Mouse (Mus musculus): ENCODE data around the gene Ppme1. TPM values are rescaled to one million over a fixed set of nuclear protein-coding genes. Genes with fewer than 3 reads are reported as not detected.
A peak's percentile ranks its signal among the peaks of the same experiment; 100 is the strongest.

Ppme1 gene
- polyA plus RNA-seq, 1 experiment from 2014 or later = 53.3 TPM

GRCm38 (mm10) chr7:100356324-100356723 lies 15.8 kb downstream of the Ppme1 start:
- Histone ChIP-seq H3K4me3 (ENCODE audit: low read depth, low read length) (no peak overlapping the region), H3K4me1 (ENCODE audit: control insufficient read depth, insufficient read depth, low read length) (no peaks in the 10 kb centered on the region), H3K9ac (ENCODE audit: low read depth, low read length) (no peak overlapping the region), H3K36me3 (ENCODE audit: control insufficient read depth, insufficient read depth, low read length) (peaks cover 12% of the 10 kb centered on the region; the same call in 1 of the 2 replicates), H3K27me3 (replicated peaks; ENCODE audit: control insufficient read depth, insufficient read depth, low read length) (no peaks in the 10 kb centered on the region), H3K9me3 (ENCODE audit: control insufficient read depth, low read length) (no peaks in the 10 kb centered on the region), H3K27ac (replicated peaks; ENCODE audit: low read depth, low read length) (no peak overlapping the region), H3K4me2 (ENCODE audit: low read depth, low read length) (no peak overlapping the region)
- WGBS = 74% methylated on average over 5 of the region's 5 CpGs
- ATAC-seq (ENCODE audit: low read depth) (no peak), DNase-seq (ENCODE audit: low spot score) (no peak)

GRCm38 (mm10) chr7:100354984-100355383 lies 17.1 kb downstream of the Ppme1 start:
- no peaks in the 10 kb centered on the region for H3K27me3 ChIP-seq (replicated peaks; ENCODE audit: control insufficient read depth, insufficient read depth, low read length)
- no peak for ATAC-seq (ENCODE audit: low read depth)
- peaks cover 12% of the 10 kb centered on the region; the same call in 1 of the 2 replicates for H3K36me3 ChIP-seq (ENCODE audit: control insufficient read depth, insufficient read depth, low read length)
- H3K4me3 ChIP-seq (ENCODE audit: low read depth, low read length) = no peak overlapping the region
- no peak for DNase-seq (ENCODE audit: low spot score)
- no peak overlapping the region for H3K27ac ChIP-seq (replicated peaks; ENCODE audit: low read depth, low read length)
- H3K9me3 ChIP-seq (ENCODE audit: control insufficient read depth, low read length) = no peaks in the 10 kb centered on the region
- no peak overlapping the region for H3K9ac ChIP-seq (ENCODE audit: low read depth, low read length)
- no peaks in the 10 kb centered on the region for H3K4me1 ChIP-seq (ENCODE audit: control insufficient read depth, insufficient read depth, low read length)
- WGBS = 89% methylated on average over 4 of the region's 4 CpGs
- H3K4me2 ChIP-seq (ENCODE audit: low read depth, low read length) = no peak overlapping the region

GRCm38 (mm10) chr7:100335921-100336320 lies 36.2 kb downstream of the Ppme1 start:
- no peak overlapping the region for H3K4me2 ChIP-seq (ENCODE audit: low read depth, low read length)
- no peak overlapping the region for H3K9ac ChIP-seq (ENCODE audit: low read depth, low read length)
- 93% methylated on average over 2 of the region's 2 CpGs for WGBS
- H3K4me3 ChIP-seq (ENCODE audit: low read depth, low read length) = no peak overlapping the region
- no peak overlapping the region for H3K27ac ChIP-seq (replicated peaks; ENCODE audit: low read depth, low read length)
- H3K36me3 ChIP-seq (ENCODE audit: control insufficient read depth, insufficient read depth, low read length) = peaks cover 90% of the 10 kb centered on the region
- no peak for DNase-seq (ENCODE audit: low spot score)
- no peak for ATAC-seq (ENCODE audit: low read depth)
- H3K4me1 ChIP-seq (ENCODE audit: control insufficient read depth, insufficient read depth, low read length) = no peaks in the 10 kb centered on the region
- H3K9me3 ChIP-seq (ENCODE audit: control insufficient read depth, low read length) = no peaks in the 10 kb centered on the region
- H3K27me3 ChIP-seq (replicated peaks; ENCODE audit: control insufficient read depth, insufficient read depth, low read length) = no peaks in the 10 kb centered on the region

GRCm38 (mm10) chr7:100331269-100331668 lies 40.8 kb downstream of the Ppme1 start:
- H3K27ac ChIP-seq (replicated peaks; ENCODE audit: low read depth, low read length) = no peak overlapping the region
- no peak overlapping the region for H3K9ac ChIP-seq (ENCODE audit: low read depth, low read length)
- H3K9me3 ChIP-seq (ENCODE audit: control insufficient read depth, low read length) = no peaks in the 10 kb centered on the region
- H3K4me3 ChIP-seq (ENCODE audit: low read depth, low read length) = no peak overlapping the region
- H3K4me1 ChIP-seq (ENCODE audit: control insufficient read depth, insufficient read depth, low read length) = no peaks in the 10 kb centered on the region; the same call in 1 of the 2 replicates
- no peaks in the 10 kb centered on the region for H3K27me3 ChIP-seq (replicated peaks; ENCODE audit: control insufficient read depth, insufficient read depth, low read length)
- WGBS = 95% methylated on average over 3 of the region's 3 CpGs
- no peak overlapping the region for H3K4me2 ChIP-seq (ENCODE audit: low read depth, low read length)
- no peak for DNase-seq (ENCODE audit: low spot score)
- peaks cover 79% of the 10 kb centered on the region for H3K36me3 ChIP-seq (ENCODE audit: control insufficient read depth, insufficient read depth, low read length)
- ATAC-seq (ENCODE audit: low read depth) = no peak

- H3K4me2 ChIP-seq (ENCODE audit: low read depth, low read length) = no peak overlapping the region
- no peaks in the 10 kb centered on the region; the same call in 1 of the 2 replicates for H3K4me1 ChIP-seq (ENCODE audit: control insufficient read depth, insufficient read depth, low read length)
- no peak overlapping the region for H3K9ac ChIP-seq (ENCODE audit: low read depth, low read length)
- H3K36me3 ChIP-seq (ENCODE audit: control insufficient read depth, insufficient read depth, low read length) = peaks cover 74% of the 10 kb centered on the region
- H3K27ac ChIP-seq (replicated peaks; ENCODE audit: low read depth, low read length) = no peak overlapping the region
- no peak for DNase-seq (ENCODE audit: low spot score)
- no peak for ATAC-seq (ENCODE audit: low read depth)
- no peaks in the 10 kb centered on the region for H3K9me3 ChIP-seq (ENCODE audit: control insufficient read depth, low read length)
- WGBS = 90% methylated on average over 4 of the region's 4 CpGs
- no peak overlapping the region for H3K4me3 ChIP-seq (ENCODE audit: low read depth, low read length)
- no peaks in the 10 kb centered on the region for H3K27me3 ChIP-seq (replicated peaks; ENCODE audit: control insufficient read depth, insufficient read depth, low read length)
These were observed 43.5 kb downstream of the Ppme1 start for GRCm38 (mm10) chr7:100328636-100329035.

GRCm38 (mm10) chr7:100327514-100327913 lies 44.6 kb downstream of the Ppme1 start:
- ATAC-seq (ENCODE audit: low read depth) (no peak), DNase-seq (ENCODE audit: low spot score) (no peak)
- H3K9me3 ChIP-seq (ENCODE audit: control insufficient read depth, low read length) = no peaks in the 10 kb centered on the region
- peaks cover 64% of the 10 kb centered on the region for H3K36me3 ChIP-seq (ENCODE audit: control insufficient read depth, insufficient read depth, low read length)
- H3K4me3 ChIP-seq (ENCODE audit: low read depth, low read length) = no peak overlapping the region
- no peak overlapping the region for H3K27ac ChIP-seq (replicated peaks; ENCODE audit: low read depth, low read length)
- H3K27me3 ChIP-seq (replicated peaks; ENCODE audit: control insufficient read depth, insufficient read depth, low read length) = no peaks in the 10 kb centered on the region
- WGBS = 87% methylated on average over 7 of the region's 7 CpGs
- H3K4me1 ChIP-seq (ENCODE audit: control insufficient read depth, insufficient read depth, low read length) = no peaks in the 10 kb centered on the region; the same call in 1 of the 2 replicates
- no peak overlapping the region for H3K4me2 ChIP-seq (ENCODE audit: low read depth, low read length)
- no peak overlapping the region for H3K9ac ChIP-seq (ENCODE audit: low read depth, low read length)

GRCm38 (mm10) chr7:100325482-100325881 lies 46.6 kb downstream of the Ppme1 start:
- 72% methylated on average over 6 of the region's 6 CpGs for WGBS
- Histone ChIP-seq H3K9ac (ENCODE audit: low read depth, low read length) (no peak overlapping the region), H3K4me3 (ENCODE audit: low read depth, low read length) (no peak overlapping the region), H3K36me3 (ENCODE audit: control insufficient read depth, insufficient read depth, low read length) (peaks cover 50% of the 10 kb centered on the region), H3K4me2 (ENCODE audit: low read depth, low read length) (no peak overlapping the region), H3K9me3 (ENCODE audit: control insufficient read depth, low read length) (no peaks in the 10 kb centered on the region), H3K4me1 (ENCODE audit: control insufficient read depth, insufficient read depth, low read length) (no peaks in the 10 kb centered on the region; the same call in 1 of the 2 replicates), H3K27me3 (replicated peaks; ENCODE audit: control insufficient read depth, insufficient read depth, low read length) (no peaks in the 10 kb centered on the region), H3K27ac (replicated peaks; ENCODE audit: low read depth, low read length) (no peak overlapping the region)
- no peak for ATAC-seq (ENCODE audit: low read depth)
- DNase-seq (ENCODE audit: low spot score) = peak; percentile 27

GRCm38 (mm10) chr7:100323721-100324120 lies 48.4 kb downstream of the Ppme1 start:
- 64% methylated on average over 3 of the region's 3 CpGs for WGBS
- peaks cover 53% of the 10 kb centered on the region for H3K36me3 ChIP-seq (ENCODE audit: control insufficient read depth, insufficient read depth, low read length)
- H3K27me3 ChIP-seq (replicated peaks; ENCODE audit: control insufficient read depth, insufficient read depth, low read length) = no peaks in the 10 kb centered on the region
- no peak overlapping the region for H3K4me2 ChIP-seq (ENCODE audit: low read depth, low read length)
- no peak overlapping the region for H3K4me3 ChIP-seq (ENCODE audit: low read depth, low read length)
- DNase-seq (ENCODE audit: low spot score) (no peak), ATAC-seq (ENCODE audit: low read depth) (no peak)
- no peak overlapping the region for H3K27ac ChIP-seq (replicated peaks; ENCODE audit: low read depth, low read length)
- H3K4me1 ChIP-seq (ENCODE audit: control insufficient read depth, insufficient read depth, low read length) = no peaks in the 10 kb centered on the region; the same call in 1 of the 2 replicates
- no peak overlapping the region for H3K9ac ChIP-seq (ENCODE audit: low read depth, low read length)
- H3K9me3 ChIP-seq (ENCODE audit: control insufficient read depth, low read length) = no peaks in the 10 kb centered on the region

- H3K9me3 ChIP-seq (ENCODE audit: control insufficient read depth, low read length) = no peaks in the 10 kb centered on the region
- H3K4me3 ChIP-seq (ENCODE audit: low read depth, low read length) = no peak overlapping the region
- no peak overlapping the region for H3K9ac ChIP-seq (ENCODE audit: low read depth, low read length)
- WGBS = 89% methylated on average over 5 of the region's 5 CpGs
- no peaks in the 10 kb centered on the region for H3K27me3 ChIP-seq (replicated peaks; ENCODE audit: control insufficient read depth, insufficient read depth, low read length)
- peaks cover 58% of the 10 kb centered on the region for H3K36me3 ChIP-seq (ENCODE audit: control insufficient read depth, insufficient read depth, low read length)
- no peak overlapping the region for H3K27ac ChIP-seq (replicated peaks; ENCODE audit: low read depth, low read length)
- no peak overlapping the region for H3K4me2 ChIP-seq (ENCODE audit: low read depth, low read length)
- no peak for DNase-seq (ENCODE audit: low spot score)
- no peak for ATAC-seq (ENCODE audit: low read depth)
- H3K4me1 ChIP-seq (ENCODE audit: control insufficient read depth, insufficient read depth, low read length) = no peaks in the 10 kb centered on the region
These were observed 54.6 kb downstream of the Ppme1 start for GRCm38 (mm10) chr7:100317534-100317933.

All from embryonic facial prominence, embryonic 14.5 days (tissue).